Mouse (Mus musculus) right cerebral cortex, adult 18-20 months (tissue): ENCODE data around the gene Ralgds.
"Not testable (repeated sequence)": the region's sequence is repeated elsewhere in the genome, so short reads cannot be mapped to it uniquely, and the experiment has no call there.

Experiments used
- DNase-seq: peaks from one replicate; pipeline ENCODE4 v3.0.0; 2022; ENCODE audit warnings: mixed read lengths

Gene Ralgds

DNA sequence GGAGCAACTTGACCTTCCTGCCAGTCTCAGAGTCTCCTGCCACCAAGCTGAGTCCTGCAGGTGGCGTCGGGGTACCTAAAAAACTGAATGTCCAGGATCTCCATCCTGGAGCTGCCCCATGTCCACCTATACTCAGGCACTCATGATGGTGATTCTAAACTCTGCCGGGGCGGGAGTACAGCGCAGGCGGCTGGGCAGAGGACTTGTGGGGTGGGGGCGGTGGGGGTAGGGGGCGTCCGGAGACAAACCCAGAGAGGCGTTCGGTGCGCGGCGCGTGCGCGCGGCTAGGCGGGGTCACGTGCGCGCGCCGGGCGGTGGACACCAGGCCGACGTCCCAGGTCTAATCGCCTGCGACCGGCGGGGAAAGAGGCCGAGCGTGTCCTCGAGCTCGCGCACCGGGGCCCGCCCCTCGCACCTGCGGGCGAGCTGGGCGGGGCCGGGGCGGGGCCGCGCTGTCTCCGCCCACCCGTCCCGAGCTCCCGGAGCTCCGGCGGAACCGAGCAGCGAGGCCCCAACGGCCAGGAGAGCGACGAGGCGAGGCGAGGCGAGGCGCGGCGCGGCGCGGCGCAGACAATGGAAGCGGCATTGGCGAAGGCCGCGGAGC, at the start of gene Ralgds:
Gene Ralgds, plus strand, starts transcription at position 328 of the 604 bp plus-strand sequence.
- peak; percentile 66 for DNase-seq

DNA sequence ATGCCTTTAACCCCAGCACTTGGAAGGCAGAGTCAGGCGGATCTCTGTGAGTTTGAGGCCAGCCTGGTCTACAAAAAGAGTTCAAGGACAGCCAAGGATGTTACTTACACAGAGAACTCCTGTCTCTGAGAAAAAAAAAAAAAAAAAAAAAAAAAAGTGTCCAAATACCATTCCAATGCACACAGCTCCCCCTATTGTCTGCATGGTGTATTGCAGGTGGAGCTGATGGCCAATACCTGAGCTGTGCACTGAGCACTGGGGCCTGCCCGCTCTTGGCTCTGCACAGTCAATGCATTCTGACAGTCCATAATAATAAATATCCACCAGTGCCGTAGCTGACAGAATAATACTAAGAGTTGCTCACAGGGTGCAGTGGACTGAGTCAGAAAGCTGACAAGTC, 49.0 kb upstream of the Ralgds start:
- peak; percentile 67 for DNase-seq

DNA sequence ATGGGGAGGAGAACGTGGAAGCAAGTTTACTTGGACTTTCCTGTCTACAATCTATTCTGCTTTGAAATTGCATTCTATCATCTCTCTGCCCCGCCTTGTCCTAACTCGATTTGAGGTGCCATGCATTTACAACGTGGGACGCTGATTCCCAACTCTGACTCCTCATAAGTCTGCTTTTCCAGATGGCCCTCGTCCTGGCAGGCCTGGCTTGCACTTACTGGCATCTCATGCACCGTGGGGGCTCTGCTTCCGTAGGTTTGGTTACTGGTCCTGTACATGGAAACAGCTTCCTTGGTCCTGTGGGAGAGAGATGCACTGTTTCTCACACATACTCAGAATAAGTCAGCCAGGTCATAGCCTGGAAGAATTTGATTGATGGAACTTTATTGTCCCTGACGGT, 48.0 kb upstream of the Ralgds start:
- DNase-seq: no peak

DNA sequence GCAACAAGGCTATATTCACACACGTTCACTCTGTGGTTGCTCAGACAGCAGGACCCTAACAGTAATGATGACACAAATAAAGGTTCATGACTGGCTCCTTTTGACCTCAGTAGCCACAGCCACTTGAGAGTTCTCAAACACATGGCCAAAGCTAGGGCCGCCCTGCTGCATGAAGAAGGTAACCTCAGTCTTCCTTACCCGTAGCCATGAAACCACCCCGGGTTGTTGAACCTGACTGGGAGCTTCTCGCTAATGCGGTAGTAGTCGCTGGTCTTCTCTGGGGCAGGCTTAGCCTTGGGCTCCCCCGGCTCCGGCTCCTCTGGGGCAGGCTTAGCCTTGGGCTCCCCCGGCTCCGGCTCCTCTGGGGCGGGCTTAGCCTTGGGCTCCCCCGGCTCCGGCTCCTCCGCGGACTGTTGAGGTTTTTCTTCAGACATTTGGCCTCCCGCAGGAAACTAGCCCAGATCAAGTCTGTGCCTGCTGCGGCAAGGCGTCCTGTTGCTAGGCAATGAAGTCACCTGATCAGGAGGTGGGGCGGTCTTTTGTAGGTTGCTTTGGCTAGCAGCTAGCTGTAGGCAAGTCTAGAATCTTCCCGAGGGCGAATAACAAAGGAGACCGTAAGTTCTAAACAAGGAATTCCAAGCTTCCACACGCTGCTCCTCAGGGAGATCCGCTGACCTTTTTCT, 46.9 kb upstream of the Ralgds start, which contains the start of gene 1700007K13Rik:
Gene 1700007K13Rik, minus strand, starts transcription at position 497 of the 683 bp plus-strand sequence.
- DNase-seq: peak; percentile 79

DNA sequence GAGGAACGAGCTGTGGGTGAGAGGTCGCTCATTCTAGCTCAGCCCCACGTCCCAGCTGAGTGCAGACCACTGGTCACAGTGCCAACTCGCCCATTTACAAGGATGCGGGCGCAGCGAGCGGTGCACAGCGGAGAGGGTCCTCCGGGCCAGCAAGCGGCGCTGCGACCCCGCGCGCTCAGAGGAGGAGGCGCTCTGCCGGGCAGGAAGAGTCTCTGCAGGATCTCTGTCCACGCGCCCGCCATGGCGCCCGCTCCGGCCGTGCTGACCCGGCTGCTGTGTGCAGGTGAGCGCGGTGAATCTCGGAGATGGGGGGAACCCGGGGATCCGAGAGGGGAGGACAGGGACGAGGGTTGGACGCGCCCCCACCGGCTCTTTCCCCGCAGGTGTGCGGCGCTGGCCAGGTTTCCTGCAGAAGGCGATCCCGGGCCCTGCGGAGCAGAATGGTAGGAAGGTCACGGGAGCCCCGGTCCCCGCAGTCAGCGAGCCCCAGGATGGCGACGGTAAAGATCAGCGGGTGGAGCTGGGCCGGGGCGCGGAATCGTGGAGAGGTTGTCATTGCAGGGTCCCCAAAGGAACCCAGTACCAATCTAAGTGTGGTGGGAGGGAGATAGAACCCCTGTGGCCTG, 45.0 kb upstream of the Ralgds start, which contains the start of gene Mrps2:
Gene Mrps2, plus strand, starts transcription at position 207 of the 626 bp plus-strand sequence.
- peak; percentile 90 for DNase-seq

DNA sequence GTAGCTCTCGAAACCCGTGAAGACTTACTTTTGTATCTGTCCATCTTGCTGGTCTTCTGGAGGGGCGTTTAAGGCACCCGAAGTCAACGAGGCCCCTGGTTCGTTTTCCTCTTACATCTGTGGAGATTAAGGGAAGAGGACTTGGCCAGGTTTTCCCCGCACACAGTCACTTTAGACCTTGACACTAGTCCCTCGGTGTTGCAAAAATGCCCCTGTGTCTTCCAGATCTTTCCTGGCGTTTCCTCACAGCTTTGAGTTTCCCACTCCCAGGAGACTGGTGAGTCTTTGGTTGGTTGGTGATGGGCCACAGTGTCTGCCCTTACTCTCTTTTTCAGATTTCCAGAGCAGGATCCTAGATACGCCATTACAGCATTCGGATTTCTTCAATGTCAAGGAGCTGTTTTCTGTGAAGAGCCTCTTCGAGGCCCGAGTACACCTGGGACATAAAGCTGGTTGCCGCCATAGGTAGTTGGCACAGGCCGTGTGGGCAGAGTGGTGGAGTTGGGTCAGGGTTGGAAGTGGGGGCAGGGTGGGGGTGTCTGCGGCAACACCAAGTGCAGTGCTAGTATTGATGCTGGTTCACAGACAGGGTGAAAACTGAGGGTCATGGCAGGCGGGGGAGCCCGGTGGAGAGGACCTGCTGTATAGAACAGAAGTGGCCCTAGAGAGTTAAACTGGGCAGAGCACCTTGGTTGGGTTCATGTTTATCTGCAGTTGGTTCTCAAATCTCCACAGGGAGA, 44.3 kb upstream of the Ralgds start:
- no peak for DNase-seq

DNA sequence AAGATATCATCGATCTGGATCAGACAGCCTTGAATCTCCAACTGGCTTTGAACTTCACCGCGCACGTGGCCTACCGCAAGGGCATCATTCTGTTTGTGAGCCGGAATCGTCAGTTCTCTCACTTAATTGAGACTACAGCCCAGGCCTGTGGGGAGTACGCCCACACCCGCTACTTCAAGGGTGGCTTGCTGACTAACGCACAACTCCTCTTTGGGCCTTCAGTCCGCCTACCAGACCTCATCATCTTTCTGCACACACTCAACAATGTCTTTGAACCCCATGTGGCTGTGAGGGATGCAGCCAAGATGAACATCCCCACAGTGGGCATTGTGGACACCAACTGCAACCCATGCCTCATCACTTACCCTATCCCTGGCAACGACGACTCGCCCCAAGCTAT, 43.5 kb upstream of the Ralgds start:
- DNase-seq: no peak

DNA sequence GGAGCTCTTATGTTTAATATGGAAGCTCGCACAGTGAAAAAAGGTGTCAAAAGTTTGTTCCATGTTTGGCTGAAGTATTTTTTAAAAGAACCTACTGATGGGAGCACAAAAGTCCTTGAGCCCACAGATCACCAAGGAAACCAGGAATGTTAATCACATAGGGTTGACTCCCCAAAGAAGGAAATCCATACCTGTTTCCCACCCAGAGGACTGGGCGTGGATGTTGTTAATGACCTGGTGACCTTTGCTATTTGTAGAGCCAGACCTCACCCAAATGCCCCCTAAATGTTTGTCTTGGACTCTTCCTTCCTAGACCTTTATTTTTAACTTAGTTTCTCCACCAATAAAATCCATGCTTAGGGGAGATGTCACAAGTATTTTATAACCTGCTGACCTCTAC, 42.3 kb upstream of the Ralgds start:
- DNase-seq: no peak

DNA sequence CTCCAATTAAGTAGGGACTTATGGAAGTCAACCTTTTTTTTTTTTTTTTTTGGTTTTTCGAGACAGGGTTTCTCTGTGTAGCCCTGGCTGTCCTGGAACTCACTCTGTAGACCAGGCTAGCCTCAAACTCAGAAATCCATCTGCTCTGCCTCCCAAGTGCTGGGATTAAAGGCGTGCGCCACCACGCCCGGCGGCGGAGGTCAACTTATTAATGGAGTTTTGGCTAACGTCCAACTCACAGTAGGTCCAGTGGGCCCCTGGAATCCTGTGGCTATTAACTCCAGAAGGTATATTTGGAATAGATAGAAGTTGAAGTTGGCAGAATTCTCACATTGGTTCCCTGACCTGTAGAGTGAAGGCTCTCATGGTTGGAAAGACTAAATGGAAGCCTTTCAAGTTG, 40.9 kb upstream of the Ralgds start:
- not testable (repeated sequence) for DNase-seq

DNA sequence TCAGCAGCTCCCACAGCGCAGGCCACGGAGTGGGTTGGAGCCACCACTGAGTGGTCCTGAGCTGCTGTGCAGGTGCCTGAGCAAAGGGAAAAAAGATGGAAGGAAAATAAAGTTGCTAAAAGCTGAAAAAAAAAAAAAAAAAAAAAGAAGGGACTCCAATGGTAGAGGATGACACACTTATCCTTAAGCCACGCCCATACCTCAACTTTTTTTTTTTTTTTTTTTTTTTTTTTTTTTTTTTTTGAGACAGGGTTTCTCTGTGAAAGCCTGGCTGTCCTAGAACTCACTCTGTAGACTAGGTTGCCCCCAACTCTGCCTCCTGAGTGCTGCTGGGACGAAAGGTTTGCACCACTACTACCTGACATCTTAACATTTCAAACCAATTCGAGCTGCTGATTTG, 34.9 kb upstream of the Ralgds start:
- DNase-seq: not testable (repeated sequence)

DNA sequence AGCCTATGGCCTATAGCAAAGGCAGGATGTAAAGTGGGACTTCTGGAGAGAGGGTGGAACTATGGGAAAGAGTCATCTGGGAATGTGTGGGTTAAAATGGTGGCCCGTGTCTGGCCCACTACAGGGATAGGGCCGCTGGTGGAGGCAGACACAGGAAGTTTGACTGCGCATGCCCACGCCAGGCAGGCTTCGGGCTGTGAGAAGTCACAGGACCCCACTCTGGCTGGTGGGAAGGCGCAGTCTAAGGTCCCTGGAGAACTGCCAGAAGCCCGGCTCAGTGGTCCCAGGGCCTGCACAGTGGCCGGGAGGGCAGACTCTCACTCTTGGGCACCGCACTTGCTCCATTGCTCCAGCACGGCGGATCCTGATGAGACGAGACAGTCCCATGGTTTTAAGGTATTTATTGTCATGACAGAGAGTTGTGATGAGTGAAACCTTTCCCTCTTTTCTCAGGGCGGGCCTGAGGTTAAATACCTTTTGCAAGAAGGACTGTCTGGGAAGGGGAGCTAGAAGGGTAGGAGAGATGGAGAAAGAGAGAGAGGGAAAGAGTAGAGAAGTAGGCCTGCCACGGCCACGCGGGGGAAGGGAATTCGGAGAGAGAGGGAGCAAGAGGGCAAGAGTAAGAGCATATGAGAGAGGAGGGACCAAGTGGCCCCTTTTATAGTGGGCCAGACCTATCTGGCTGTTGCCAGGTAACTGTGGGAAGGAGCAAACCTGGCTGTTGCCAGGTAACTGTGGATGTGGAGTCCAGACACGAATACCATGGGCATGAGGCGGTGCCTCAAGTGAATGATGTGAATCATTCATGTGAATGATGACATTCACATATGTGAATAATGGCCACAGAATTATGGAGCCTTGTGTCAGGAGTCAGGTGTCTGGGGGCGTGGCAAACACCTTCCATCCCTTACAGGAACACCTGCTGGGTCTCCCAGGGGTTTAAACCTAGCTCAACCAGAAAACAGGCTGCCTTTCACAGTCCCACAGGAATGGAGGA, 33.4 kb upstream of the Ralgds start:
- DNase-seq: no peak

DNA sequence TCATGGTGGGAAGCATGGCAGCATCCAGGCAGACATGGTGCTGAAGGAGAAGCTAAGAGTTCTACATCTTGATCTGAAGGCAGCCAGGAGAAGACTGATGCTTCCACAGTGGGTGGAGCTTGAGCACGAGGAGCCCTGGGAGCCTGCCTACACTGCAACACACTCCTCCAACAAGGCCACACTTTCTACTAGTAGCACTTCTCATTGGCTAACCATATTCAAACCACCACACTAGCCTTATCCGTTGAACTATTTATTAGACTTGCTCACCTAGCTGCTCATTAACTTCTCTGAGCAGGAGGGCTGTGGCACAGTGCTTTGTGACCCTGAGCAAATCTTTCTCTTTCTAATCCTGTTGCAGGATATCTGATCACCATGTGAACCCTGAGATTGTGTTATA, 29.1 kb upstream of the Ralgds start:
- no peak for DNase-seq

DNA sequence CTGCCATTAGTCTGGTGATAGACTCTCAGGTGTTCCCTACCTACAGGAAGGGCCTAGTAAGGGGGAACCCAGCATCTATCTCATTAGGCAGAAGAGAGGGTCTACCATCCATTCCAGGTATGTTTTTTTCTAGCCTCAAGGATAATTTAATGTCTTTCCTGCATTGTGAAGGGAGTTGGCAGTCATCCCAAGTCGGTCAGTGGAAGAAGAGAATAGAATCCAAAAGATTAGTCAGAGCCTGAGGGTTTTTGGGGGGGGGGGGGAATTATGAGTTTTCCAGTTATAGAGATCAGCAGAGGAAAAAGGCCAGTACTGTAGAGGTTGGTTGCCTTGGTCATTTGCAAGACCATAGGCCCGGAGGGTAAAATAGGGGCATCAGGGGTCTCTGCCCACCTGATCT, 18.4 kb upstream of the Ralgds start:
- no peak for DNase-seq

DNA sequence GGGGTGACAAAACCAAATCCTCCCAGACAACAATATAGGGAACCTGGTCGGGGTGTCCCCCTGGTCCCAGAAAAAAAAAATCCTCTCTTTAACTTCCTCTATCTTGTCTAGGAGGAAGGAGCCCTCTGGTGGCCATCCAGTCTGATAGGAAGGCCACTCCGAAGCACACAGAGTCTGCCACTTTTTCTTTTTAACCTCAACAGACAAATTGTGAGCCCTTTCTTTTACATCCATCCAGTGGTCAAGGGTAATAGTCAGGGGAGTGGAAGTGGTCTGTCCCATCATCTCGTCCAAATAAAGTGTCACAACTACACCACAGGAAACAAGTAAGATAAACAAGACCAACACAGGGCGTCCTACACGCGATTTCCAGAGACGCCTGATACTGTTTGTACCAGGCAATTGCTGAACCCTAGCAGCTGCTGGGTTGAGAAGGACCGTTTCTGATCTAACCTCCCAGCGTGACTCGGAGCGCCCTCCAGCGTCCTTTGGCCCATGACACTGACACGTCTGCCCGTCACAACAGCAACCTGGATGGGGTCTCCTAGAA, 17.6 kb upstream of the Ralgds start:
- DNase-seq: no peak

DNA sequence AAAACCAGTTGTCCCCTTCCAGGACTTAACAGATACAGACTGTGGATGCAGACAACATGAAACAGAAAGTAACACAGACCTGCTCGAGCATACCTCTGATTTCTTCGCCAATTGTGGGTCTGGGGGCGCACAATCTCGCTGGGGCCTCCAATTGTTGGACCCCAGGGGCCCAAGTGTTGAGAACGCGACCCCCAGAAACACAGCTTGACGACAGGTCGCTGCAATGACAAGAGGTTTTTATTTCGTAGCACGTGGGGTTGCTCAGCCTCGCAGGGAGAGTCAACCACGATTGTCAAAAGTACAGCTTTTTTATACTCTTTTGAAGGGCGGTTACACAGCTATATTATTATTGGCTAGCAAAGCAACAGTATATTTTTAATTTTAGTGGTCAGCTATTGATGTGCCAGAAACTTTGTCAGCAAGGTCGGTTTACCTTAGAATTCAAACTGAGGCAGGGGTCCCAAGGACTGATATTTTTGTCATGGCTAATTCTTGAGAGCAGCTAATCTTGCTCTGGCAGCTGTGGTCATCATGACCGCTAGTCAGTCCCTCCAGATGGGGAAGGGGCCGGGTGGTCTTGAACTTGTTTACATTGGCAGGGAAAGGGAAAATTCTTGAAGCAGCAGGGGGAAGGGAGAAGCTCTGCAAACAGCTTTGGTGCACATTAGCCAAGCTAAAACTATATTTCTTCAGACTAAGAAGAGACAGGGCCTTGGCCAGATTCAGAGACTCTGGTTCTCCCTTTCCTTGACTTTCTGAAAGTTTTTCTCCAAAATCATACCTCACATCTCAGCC, 16.9 kb upstream of the Ralgds start:
- no peak for DNase-seq

DNA sequence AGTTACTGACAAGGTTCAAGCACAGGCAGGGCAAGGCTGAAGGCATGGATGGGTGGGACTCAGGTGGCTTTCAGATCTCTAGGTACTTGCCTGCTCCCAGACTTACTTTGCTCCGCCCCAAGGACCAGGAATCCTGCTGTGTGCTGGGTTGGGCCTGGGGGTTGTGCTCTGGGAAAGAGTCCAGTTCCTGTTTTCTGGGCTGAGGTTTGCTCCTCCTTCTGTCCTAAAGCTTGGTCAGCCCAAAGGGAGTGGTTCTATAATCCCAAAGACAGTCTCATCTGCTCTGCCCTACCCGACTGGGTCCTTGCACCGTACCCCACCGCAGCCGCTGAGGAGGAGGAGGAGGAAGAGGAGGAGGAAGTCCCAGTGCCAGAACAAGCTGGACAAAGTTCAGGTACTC, 16.3 kb upstream of the Ralgds start, which contains the start of gene Gbgt1:
Gene Gbgt1, plus strand, starts transcription at position 221 of the 400 bp plus-strand sequence.
- no peak for DNase-seq

DNA sequence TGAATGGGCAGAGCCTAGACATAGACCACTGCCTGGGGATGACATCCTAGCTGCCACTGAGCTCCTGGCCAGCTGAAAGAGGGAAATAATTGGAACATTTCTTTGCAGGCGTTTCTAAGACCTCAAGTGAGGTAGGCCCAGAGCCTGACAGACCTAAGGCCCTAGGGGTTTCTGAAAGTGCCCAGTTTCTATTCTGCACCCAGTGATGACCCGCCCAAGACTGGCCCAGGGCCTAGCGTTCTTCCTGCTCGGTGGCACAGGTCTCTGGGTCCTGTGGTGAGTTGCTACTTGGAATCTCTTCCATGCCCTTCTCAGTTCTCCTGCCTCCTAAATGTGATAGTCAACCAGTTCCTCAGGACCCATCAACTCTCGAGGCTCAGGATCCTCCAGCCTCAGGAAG, 15.4 kb upstream of the Ralgds start:
- DNase-seq: no peak

DNA sequence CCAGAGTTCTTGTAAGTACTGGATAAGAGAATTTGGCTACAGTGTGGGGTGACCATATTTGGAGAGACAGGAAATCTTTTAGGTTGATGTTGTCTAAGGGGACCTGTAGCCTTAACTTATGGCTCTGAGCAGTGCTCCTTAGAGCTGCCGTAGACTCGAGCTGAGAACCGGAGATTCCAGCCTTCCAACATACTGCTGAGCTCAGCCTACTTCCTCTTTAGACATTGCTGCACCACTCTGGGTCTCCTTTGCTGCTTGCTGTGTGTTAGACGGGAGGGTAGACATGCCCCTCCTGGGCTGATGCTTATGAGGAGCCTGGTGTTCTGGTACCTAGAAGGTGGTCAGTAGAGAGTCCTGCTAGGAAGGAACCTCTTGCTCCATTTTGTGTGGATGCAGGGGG, 14.5 kb upstream of the Ralgds start:
- DNase-seq: no peak

DNA sequence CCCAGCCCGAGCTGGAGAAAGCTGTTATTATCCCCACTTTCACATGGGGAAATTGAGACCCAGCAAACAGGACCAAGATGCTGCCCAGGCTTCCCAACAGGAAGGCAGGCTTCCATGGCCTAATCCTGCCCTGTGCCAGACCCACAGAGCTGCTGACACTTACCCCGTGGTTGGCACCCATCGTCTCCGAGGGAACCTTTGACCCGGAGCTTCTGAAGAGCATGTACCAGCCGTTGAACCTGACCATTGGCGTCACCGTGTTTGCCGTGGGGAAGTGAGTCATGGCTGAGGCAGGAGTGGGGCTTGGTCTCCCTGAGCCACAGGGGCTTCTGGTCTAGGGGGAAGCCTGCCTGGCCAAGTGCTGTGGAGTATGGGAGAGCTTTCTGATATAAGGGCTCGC, 9.9 kb upstream of the Ralgds start:
- DNase-seq: no peak

DNA sequence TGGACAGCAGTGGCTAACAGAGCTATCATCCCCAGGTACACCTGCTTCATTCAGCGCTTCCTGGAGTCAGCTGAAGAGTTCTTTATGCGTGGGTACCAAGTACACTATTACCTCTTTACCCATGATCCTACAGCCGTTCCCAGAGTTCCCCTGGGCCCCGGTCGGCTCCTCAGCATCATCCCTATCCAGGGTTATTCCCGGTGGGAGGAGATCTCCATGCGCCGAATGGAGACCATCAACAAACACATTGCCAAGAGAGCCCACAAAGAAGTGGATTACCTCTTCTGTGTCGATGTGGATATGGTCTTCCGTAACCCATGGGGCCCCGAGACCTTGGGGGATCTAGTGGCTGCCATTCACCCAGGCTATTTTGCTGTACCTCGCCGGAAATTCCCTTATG, 8.2 kb upstream of the Ralgds start:
- DNase-seq: no peak

DNA sequence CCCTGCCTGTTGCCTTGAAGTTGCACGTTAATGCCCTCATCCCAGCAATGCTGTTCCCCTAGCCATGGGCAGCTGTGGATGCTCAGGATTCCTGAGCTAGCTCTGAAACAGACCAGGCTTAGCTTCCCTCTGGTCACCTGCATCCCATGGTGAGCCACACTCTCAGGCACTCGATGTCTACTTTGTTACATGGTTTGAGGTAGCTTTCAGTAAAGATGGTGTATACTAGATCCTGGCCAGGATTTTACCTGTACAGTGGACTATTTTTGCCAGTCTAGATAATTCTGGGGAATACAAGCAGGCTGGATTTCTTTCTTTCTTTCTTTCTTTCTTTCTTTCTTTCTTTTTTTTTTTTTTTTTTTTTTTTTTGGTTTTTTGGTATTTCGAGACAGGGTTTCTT, 7.1 kb upstream of the Ralgds start, which contains the start of gene Gm10134:
Gene Gm10134, plus strand, starts transcription at position 301 of the 400 bp plus-strand sequence.
- DNase-seq: no peak
